Mouse (Mus musculus) kidney, postnatal 0 days (tissue): ENCODE measurements around the gene Elfn1. TPM values are rescaled to one million over a fixed set of nuclear protein-coding genes. Genes with fewer than 3 reads are reported as not detected.

Experiments
- ATAC-seq: fragments of 200-750 bp; cut with Nextera tagmentation; replicated peaks from 2 replicates; pipeline ENCODE4 v1.8.0; 2017; ENCODE audit warnings: low read depth, moderate number of reproducible peaks, moderate TSS enrichment, moderate library complexity; ENCODE audit not compliant: low FRiP score
- DNase-seq: peaks from one replicate; pipeline ENCODE4 v3.0.0-alpha.2; 2016; ENCODE audit warnings: low spot score
- H3K27ac ChIP-seq: fragments of 300-500 bp; sonication (generic); 2 replicates; pipeline ENCODE4 v1.5.1; 2014; ENCODE audit warnings: mild to moderate bottlenecking
- H3K27me3 ChIP-seq: fragments of 300-500 bp; sonication (generic); 2 replicates; pipeline ENCODE4 v1.6.1; 2014; ENCODE audit warnings: low read length, mixed read lengths; ENCODE audit not compliant: insufficient read depth
- H3K36me3 ChIP-seq: fragments of 300-500 bp; sonication (generic); 2 replicates; pipeline ENCODE4 v1.6.1; 2014; ENCODE audit warnings: low read length, mixed read lengths; ENCODE audit not compliant: insufficient read depth
- H3K4me1 ChIP-seq: fragments of 300-500 bp; sonication (generic); replicated peaks from 2 replicates; pipeline ENCODE4 v1.6.1; 2014; ENCODE audit warnings: antibody characterized with exemption, low read length, mixed read lengths; ENCODE audit not compliant: insufficient read depth
- H3K4me2 ChIP-seq: fragments of 300-500 bp; sonication (generic); 2 replicates; pipeline ENCODE4 v1.6.1; 2014; ENCODE audit warnings: mild to moderate bottlenecking, low read length, moderate library complexity, mixed read lengths
- H3K4me3 ChIP-seq: fragments of 300-500 bp; sonication (generic); replicated peaks from 2 replicates; pipeline ENCODE4 v1.5.1; 2014; ENCODE audit warnings: low read depth, low read length
- H3K9ac ChIP-seq: fragments of 300-500 bp; sonication (generic); 2 replicates; pipeline ENCODE4 v1.6.1; 2014; ENCODE audit warnings: low read depth, low read length
- H3K9me3 ChIP-seq: fragments of 300-500 bp; sonication (generic); replicated peaks from 2 replicates; pipeline ENCODE4 v1.6.1; 2016; ENCODE audit warnings: low read length, inconsistent platforms, mixed read lengths
- CTCF ChIP-seq: IDR thresholded peaks from 2 replicates; pipeline ENCODE4 v1.5.1; 2016; ENCODE audit warnings: antibody characterized with exemption, low read depth, mild to moderate bottlenecking, moderate library complexity
- whole genome bisulfite sequencing: fragments of 180-500 bp; shearing (Covaris S2); extraction: QIAGEN DNeasy Blood & Tissue Kit; methylation state at CpG from one replicate; pipeline ENCODE4 v1.1.7; 2014; 5-methylcytosine and 5-hydroxymethylcytosine counted together
- polyA plus RNA-seq: library from polyadenylated mRNA; unstranded; fragments of >200 nt; fragmentation: Nextera tagmentation; extraction: Ambion mirVana; gene quantifications from 2 replicates; pipeline ENCODE4 v1.2.1, GENCODE M21; 2015

Gene Elfn1
- polyA plus RNA-seq, 1 experiment from 2014 or later = 0.33 TPM

DNA sequence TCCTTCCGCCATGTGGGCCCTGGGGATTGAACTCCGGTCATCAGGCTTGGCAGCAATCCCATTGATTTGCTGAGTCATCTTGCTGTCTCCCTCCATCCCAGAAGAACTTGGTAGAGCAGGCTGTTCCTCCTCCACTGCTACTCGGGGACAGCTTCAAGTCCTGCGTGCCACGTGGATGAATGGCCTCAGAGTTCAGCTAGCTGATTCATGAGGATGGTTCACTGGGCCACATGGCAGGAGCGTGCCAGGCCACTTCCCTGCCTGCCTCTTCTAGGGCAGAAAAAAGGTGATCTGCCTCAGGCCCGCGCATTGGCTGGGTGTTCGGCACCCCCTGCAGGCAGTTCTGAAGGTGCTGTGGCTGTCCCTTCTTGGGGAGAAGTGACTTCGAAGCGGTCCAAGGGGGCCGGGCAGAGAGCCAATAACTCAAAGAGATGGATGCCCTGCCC lies 62.5 kb downstream of the Elfn1 start:
- H3K4me2 ChIP-seq = no peak overlapping the region
- H3K4me3 ChIP-seq = no peak overlapping the region
- H3K27ac ChIP-seq = no peak overlapping the region
- no peaks in the 10 kb centered on the region for H3K27me3 ChIP-seq
- peak; percentile 68 for TF ChIP-seq CTCF
- H3K9me3 ChIP-seq = no peaks in the 10 kb centered on the region
- DNase-seq (peak; percentile 40), ATAC-seq (no peak; the same call in 1 of the 2 replicates)
- no peaks in the 10 kb centered on the region for H3K4me1 ChIP-seq
- no peaks in the 10 kb centered on the region for H3K36me3 ChIP-seq
- H3K9ac ChIP-seq = no peak overlapping the region
- 35% methylated on average over 12 of the region's 12 CpGs for WGBS

DNA sequence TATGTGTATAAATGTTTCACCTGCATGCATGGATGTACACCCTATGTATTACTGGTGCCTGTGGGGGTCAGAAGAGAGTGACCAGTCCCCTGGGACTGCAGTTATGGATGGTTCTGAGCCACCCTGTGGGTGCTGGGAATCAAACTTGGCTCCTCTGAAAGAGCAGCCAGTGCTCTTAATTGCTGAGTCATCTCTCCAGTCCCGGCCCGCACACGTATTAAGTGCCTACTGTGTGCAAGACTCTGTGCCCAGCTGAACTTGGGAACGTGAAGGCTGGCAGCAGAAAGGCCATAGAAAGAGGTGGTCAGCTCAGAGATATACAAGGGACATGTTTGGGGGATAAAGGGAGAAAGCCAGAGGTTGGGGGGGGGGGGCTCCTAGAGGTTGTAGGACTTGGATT lies 68.8 kb downstream of the Elfn1 start:
- DNase-seq (no peak), ATAC-seq (no peak)
- H3K9ac ChIP-seq = no peak overlapping the region

DNA sequence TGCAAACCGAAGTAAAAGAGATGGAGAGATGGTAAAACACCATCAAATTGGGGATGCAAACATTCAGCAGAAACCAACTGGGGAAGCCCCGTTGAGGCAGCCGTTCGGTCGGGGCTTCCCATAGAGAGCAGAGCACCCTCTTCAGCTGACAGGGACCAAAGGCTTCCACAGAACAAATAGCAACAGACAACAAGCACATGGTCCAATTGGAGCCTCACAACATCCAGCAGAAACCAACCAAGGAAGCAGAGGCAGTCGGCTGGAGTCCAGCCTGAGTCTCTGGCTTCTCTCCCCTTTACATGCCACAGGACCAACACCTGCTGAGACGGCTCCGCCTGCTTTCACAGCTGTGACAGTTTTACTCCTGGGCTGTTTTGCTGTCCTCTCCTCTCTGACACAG lies 69.7 kb downstream of the Elfn1 start:
- Histone ChIP-seq H3K27ac (no peak overlapping the region), H3K9me3 (no peaks in the 10 kb centered on the region), H3K27me3 (no peaks in the 10 kb centered on the region), H3K4me1 (no peaks in the 10 kb centered on the region), H3K4me2 (no peak overlapping the region), H3K36me3 (no peaks in the 10 kb centered on the region), H3K4me3 (no peak overlapping the region), H3K9ac (no peak overlapping the region)
- TF ChIP-seq CTCF = no peak
- no peak for ATAC-seq
- no peak for DNase-seq
- WGBS = 35% methylated on average over 8 of the region's 8 CpGs

More for the DNA sequence above, 68.8 kb downstream of the Elfn1 start:
- Histone ChIP-seq H3K27ac (no peak overlapping the region), H3K4me2 (no peak overlapping the region), H3K4me1 (no peaks in the 10 kb centered on the region), H3K27me3 (no peaks in the 10 kb centered on the region), H3K4me3 (no peak overlapping the region), H3K36me3 (no peaks in the 10 kb centered on the region), H3K9me3 (no peaks in the 10 kb centered on the region)
- WGBS = 84% methylated on average over 4 of the region's 4 CpGs
- no peak for TF ChIP-seq CTCF

DNA sequence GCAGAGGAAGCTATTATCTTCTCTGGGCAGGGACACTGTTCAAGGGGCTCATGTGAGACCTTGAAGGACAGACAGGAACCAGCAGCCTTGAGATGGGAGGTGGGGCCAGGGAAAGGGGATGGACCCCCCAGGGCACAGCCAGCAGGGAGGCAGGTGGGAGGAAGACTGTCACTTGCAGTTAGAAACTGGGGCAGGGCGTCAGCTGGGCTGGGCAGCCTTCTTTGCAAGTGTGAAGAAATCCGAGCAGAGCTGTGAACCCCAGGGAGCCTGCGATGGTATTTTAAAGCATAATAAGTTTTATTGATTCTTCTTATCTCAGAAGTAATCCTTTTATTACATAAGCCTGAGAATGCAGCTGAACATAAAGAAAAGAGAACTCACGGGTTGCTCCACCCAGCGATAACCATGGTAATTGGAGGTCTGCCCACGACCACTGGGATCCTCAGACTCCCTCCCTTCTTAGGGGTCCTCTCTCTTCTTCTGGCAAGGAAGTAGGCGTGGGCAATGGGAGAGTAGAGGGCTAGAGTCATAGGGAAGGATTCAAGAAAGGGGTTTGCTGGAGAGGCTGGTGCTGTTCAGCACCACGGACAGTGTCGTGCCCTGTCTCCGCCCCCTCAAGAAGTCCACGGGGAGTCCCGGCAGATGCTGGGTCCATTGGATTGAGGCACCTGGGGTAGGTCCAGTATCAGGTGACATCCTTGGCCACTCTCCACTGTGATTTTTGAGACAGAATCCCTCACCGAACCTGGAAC lies 71.0 kb downstream of the Elfn1 start:
- Histone ChIP-seq H3K27me3 (no peaks in the 10 kb centered on the region), H3K4me2 (no peak overlapping the region), H3K27ac (no peak overlapping the region), H3K4me1 (no peaks in the 10 kb centered on the region), H3K9ac (no peak overlapping the region), H3K4me3 (no peak overlapping the region), H3K36me3 (no peaks in the 10 kb centered on the region), H3K9me3 (no peaks in the 10 kb centered on the region)
- TF ChIP-seq CTCF = no peak
- no peak for ATAC-seq
- WGBS = 6% methylated on average over 13 of the region's 13 CpGs
- DNase-seq = peak; percentile 52

DNA sequence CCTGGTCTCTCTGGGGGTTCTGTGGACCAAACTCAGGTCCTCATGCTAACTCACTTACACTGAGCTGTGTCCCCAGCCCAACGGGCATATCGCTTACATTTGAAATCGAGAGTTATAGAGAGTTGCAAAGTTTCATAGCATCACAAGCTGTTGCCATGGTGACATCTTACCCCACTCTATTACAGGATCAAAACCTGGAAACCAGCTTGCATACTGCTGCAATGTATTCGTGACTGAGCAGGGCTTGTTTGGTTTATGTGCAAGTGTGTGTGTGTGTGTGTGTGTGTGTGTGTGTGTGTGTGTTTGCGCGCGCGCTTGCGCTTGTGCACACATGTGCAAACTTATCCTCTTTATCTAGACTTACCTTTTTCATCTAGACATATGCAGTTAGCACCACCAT lies 71.6 kb downstream of the Elfn1 start:
- H3K36me3 ChIP-seq = no peaks in the 10 kb centered on the region
- TF ChIP-seq CTCF = no peak
- DNase-seq (no peak), ATAC-seq (no peak)
- no peaks in the 10 kb centered on the region for H3K4me1 ChIP-seq
- WGBS = 81% methylated on average over 9 of the region's 9 CpGs
- no peak overlapping the region for H3K4me2 ChIP-seq
- no peak overlapping the region for H3K27ac ChIP-seq
- H3K27me3 ChIP-seq = no peaks in the 10 kb centered on the region
- H3K9ac ChIP-seq = no peak overlapping the region
- H3K9me3 ChIP-seq = no peaks in the 10 kb centered on the region
- H3K4me3 ChIP-seq = no peak overlapping the region

DNA sequence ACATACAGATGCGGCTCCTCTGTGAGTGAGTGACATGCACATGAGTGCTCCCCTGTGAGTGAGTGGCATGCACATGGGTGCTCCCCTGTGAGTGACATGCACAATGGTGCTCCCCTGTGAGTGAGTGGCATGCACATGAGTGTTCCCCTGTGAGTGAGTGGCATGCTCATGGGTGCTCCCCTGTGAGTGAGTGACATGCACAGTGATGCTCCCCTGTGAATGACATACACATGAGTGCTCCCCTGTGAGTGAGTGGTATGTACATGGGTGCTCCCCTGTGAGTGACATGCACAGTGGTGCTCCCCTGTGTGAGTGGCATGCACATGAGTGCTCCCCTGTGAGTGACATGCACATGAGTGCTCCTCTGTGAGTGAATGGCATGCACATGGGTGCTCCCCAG lies 74.2 kb downstream of the Elfn1 start:
- H3K9me3 ChIP-seq = no peaks in the 10 kb centered on the region
- H3K27ac ChIP-seq = no peak overlapping the region
- 87% methylated on average over 1 of the region's 1 CpGs for WGBS
- DNase-seq (no peak), ATAC-seq (no peak)
- no peak overlapping the region for H3K4me3 ChIP-seq
- H3K27me3 ChIP-seq = no peaks in the 10 kb centered on the region
- no peak overlapping the region for H3K9ac ChIP-seq
- H3K36me3 ChIP-seq = no peaks in the 10 kb centered on the region
- TF ChIP-seq CTCF = no peak
- H3K4me1 ChIP-seq = no peaks in the 10 kb centered on the region
- no peak overlapping the region for H3K4me2 ChIP-seq
